Mouse (Mus musculus) gastrocnemius, adult 2 months (tissue): ENCODE results near the gene Gm10134. TPM values are rescaled to one million over a fixed set of nuclear protein-coding genes. Genes with fewer than 3 reads are reported as not detected.
A peak's percentile ranks its signal among the peaks of the same experiment; 100 is the strongest.

Experiments used
- DNase-seq: peaks from one replicate; pipeline ENCODE4 v3.0.0; 2022
- H3K27ac ChIP-seq: fragments of 200-600 bp; 2 replicates; pipeline ENCODE4 v1.8.1; 2022; ENCODE audit warnings: mild to moderate bottlenecking
- H3K4me3 ChIP-seq: fragments of 200-600 bp; 2 replicates; pipeline ENCODE4 v1.8.1; 2022; ENCODE audit warnings: mild to moderate bottlenecking, moderate library complexity
- CTCF ChIP-seq: fragments of 200-600 bp; IDR thresholded peaks from 2 replicates; pipeline ENCODE4 v1.8.1; 2022; ENCODE audit warnings: antibody characterized with exemption, mild to moderate bottlenecking, moderate library complexity
- intact Hi-C: fragments of 180-260 bp; cut with DNase I; formaldehyde crosslinking; loops from one replicate; pipeline ENCODE4 v1.15.1; 2025
- total RNA-seq, 2 experiments: library from RNA; stranded (reverse); gene quantifications; 2 replicates each; pipeline ENCODE4 v1.2.3; 2021

The Gm10134 gene
- total RNA-seq, 2 experiments from 2014 or later, result 0.98 TPM; not detected in 1

- intact Hi-C loops, result loop anchor here (2.0 kb wide), 1 partner anchor 71 kb away; no protein-coding TSS in a partner anchor
- no peak for TF ChIP-seq CTCF
- Histone ChIP-seq H3K4me3 (peak overlapping the region; percentile 79), H3K27ac (peak overlapping the region; percentile 49; the same call in 1 of the 2 replicates)
- DNase-seq, result no peak
These were observed 7.8 kb downstream of the Gm10134 start for GRCm38 (mm10) chr2:28513431-28514370.

- peak; percentile 82 for DNase-seq
- intact Hi-C loops, result loop anchor here (2.0 kb wide), 1 partner anchor 70 kb away; no protein-coding TSS in a partner anchor
- TF ChIP-seq CTCF, result peak; percentile 81
- no peak overlapping the region for H3K27ac ChIP-seq
- H3K4me3 ChIP-seq, result peak overlapping the region; percentile 22
These were observed 8.6 kb downstream of the Gm10134 start for GRCm38 (mm10) chr2:28514489-28514888.

- peak; percentile 97 for TF ChIP-seq CTCF
- intact Hi-C loops, result loop anchor here (1.0 kb wide), 1 partner anchor 31 kb away; no protein-coding TSS in a partner anchor
- DNase-seq, result peak; percentile 91
These were observed 11.5 kb downstream of the Gm10134 start for GRCm38 (mm10) chr2:28517206-28517909.

GRCm38 (mm10) chr2:28518231-28518630 lies 12.3 kb downstream of the Gm10134 start:
- H3K4me3 ChIP-seq, result no peak overlapping the region
- no peak for TF ChIP-seq CTCF
- intact Hi-C loops, result no loop called here
- H3K27ac ChIP-seq, result no peak overlapping the region
- no peak for DNase-seq

More at GRCm38 (mm10) chr2:28517206-28517909, 11.5 kb downstream of the Gm10134 start:
- Histone ChIP-seq H3K27ac (peak overlapping the region; percentile 62), H3K4me3 (no peak overlapping the region)

- peak overlapping the region; percentile 88 for H3K27ac ChIP-seq
These were observed 14.7 kb downstream of the Gm10134 start for GRCm38 (mm10) chr2:28520581-28520980.

GRCm38 (mm10) chr2:28521571-28522151 lies 15.8 kb downstream of the Gm10134 start:
- intact Hi-C loops, result loop anchor here (2.0 kb wide), 1 partner anchor 17 kb away; no protein-coding TSS in a partner anchor
- TF ChIP-seq CTCF, result no peak
- Histone ChIP-seq H3K27ac (peak overlapping the region; percentile 88), H3K4me3 (peak overlapping the region; percentile 25; the same call in 1 of the 2 replicates)
- DNase-seq, result peak; percentile 70

More at GRCm38 (mm10) chr2:28520581-28520980, 14.7 kb downstream of the Gm10134 start:
- intact Hi-C loops, result loop anchor here (2.0 kb wide), 1 partner anchor 18 kb away; no protein-coding TSS in a partner anchor
- DNase-seq, result peak; percentile 62
- no peak for TF ChIP-seq CTCF
- H3K4me3 ChIP-seq, result no peak overlapping the region

GRCm38 (mm10) chr2:28522166-28522565 lies 16.3 kb downstream of the Gm10134 start:
- intact Hi-C loops, result no loop called here

DNA sequence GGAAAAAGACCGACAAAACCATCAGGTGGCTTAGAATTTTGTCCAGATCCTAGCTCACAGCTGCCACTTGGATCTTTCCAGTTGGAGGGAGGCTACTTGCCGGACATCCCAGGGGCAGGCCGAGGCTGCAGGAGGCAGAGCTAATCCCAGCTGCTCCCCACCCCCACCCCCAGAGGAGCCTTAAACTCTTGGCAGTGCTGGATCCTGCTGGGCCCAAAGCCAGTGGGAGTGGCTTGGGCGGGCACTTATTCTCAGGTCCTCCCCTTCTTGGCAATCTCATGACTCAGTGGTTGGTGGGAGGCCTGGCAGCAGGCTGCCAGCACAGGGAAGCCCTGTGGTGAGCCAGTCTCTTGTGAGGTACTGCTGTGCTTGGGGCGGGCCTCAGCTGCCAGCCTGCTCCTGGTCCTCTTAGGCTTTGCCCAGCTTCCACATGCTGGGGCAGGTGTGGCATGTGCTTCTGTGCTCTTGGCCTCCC lies 17.8 kb downstream of the Gm10134 start:
- Histone ChIP-seq H3K4me3 (0 out of 2 replicates have a peak overlapping the region, but pooled peaks have one; percentile 7), H3K27ac (peak overlapping the region; percentile 88)
- DNase-seq, result peak; percentile 90
- intact Hi-C loops, result no loop called here
- TF ChIP-seq CTCF, result no peak

More at GRCm38 (mm10) chr2:28522166-28522565, 16.3 kb downstream of the Gm10134 start:
- no peak for DNase-seq
- H3K4me3 ChIP-seq, result peak overlapping the region; percentile 25; the same call in 1 of the 2 replicates
- peak overlapping the region; percentile 88 for H3K27ac ChIP-seq
- TF ChIP-seq CTCF, result no peak

DNA sequence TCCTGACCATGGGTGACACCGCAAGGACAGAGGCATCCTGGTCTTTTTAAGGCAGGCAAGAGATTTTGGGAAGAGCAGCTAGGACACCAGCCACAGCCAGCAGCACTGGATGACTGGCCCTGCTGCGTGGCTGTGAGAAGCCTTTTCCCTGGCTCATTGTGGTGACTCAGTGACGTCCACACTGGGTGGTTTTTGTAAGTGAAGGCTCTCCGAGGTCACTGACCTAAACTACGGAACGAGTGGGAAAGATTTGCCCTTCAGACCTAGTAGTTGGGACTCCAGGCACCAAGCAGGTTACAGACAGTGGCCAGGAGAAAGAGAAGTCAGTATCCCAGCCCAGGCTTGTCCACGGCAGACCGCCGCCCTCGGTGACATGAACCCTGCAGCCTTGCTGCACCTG lies 18.5 kb downstream of the Gm10134 start:
- peak overlapping the region; percentile 88 for H3K27ac ChIP-seq
- intact Hi-C loops, result no loop called here
- no peak for DNase-seq
- no peak for TF ChIP-seq CTCF
- no peak overlapping the region for H3K4me3 ChIP-seq

- DNase-seq, result peak; percentile 81
- H3K27ac ChIP-seq, result peak overlapping the region; percentile 88
- H3K4me3 ChIP-seq, result peak overlapping the region; percentile 53
- no peak for TF ChIP-seq CTCF
- intact Hi-C loops, result no loop called here
These were observed 19.5 kb downstream of the Gm10134 start for GRCm38 (mm10) chr2:28525219-28525942.
